Mouse (Mus musculus): ENCODE measurements around the gene Otos.

Otos gene

GRCm38 (mm10) chr1:92648673-92649072 lies at the start of gene Otos:
Otos (minus strand) TSS chr1:92648841.
- in situ Hi-C loops (cut with MboI; ENCODE audit: low pct_unique_long_range_greater_than_20kb in 1 of 2, low sequenced_read_pairs in 2 of 2, unreplicated experiment in 1 of 2) = loop anchor here in 1 of 2 experiments (5.0 kb wide), 1 partner anchor 189 kb away; no protein-coding TSS in a partner anchor

- in situ Hi-C loops (cut with MboI; ENCODE audit: low pct_unique_long_range_greater_than_20kb in 1 of 2, low sequenced_read_pairs in 2 of 2, unreplicated experiment in 1 of 2) = no loop called here
Observed at GRCm38 (mm10) chr1:92696848-92697247, 48.2 kb upstream of the Otos start.

GRCm38 (mm10) chr1:92695751-92696150 lies 47.1 kb upstream of the Otos start:
- in situ Hi-C loops (cut with MboI; ENCODE audit: low pct_unique_long_range_greater_than_20kb in 1 of 2, low sequenced_read_pairs in 2 of 2, unreplicated experiment in 1 of 2) = no loop called here

- in situ Hi-C loops (cut with MboI; ENCODE audit: low pct_unique_long_range_greater_than_20kb in 1 of 2, low sequenced_read_pairs in 2 of 2, unreplicated experiment in 1 of 2) = no loop called here
Observed at GRCm38 (mm10) chr1:92691166-92691844, 42.7 kb upstream of the Otos start.

- in situ Hi-C loops (cut with MboI; ENCODE audit: low pct_unique_long_range_greater_than_20kb in 1 of 2, low sequenced_read_pairs in 2 of 2, unreplicated experiment in 1 of 2) = no loop called here
Observed at GRCm38 (mm10) chr1:92686994-92687393, 38.4 kb upstream of the Otos start.

GRCm38 (mm10) chr1:92683151-92683550 lies 34.5 kb upstream of the Otos start:
- in situ Hi-C loops (cut with MboI; ENCODE audit: low pct_unique_long_range_greater_than_20kb in 1 of 2, low sequenced_read_pairs in 2 of 2, unreplicated experiment in 1 of 2) = no loop called here

- in situ Hi-C loops (cut with MboI; ENCODE audit: low pct_unique_long_range_greater_than_20kb in 1 of 2, low sequenced_read_pairs in 2 of 2, unreplicated experiment in 1 of 2) = no loop called here
Observed at GRCm38 (mm10) chr1:92680668-92681603, 32.3 kb upstream of the Otos start.

GRCm38 (mm10) chr1:92678757-92679156 lies 30.1 kb upstream of the Otos start:
- in situ Hi-C loops (cut with MboI; ENCODE audit: low pct_unique_long_range_greater_than_20kb in 1 of 2, low sequenced_read_pairs in 2 of 2, unreplicated experiment in 1 of 2) = no loop called here

- in situ Hi-C loops (cut with MboI; ENCODE audit: low pct_unique_long_range_greater_than_20kb in 1 of 2, low sequenced_read_pairs in 2 of 2, unreplicated experiment in 1 of 2) = no loop called here
Observed at GRCm38 (mm10) chr1:92676676-92676975, 28.0 kb upstream of the Otos start.

- in situ Hi-C loops (cut with MboI; ENCODE audit: low pct_unique_long_range_greater_than_20kb in 1 of 2, low sequenced_read_pairs in 2 of 2, unreplicated experiment in 1 of 2) = no loop called here
Observed at GRCm38 (mm10) chr1:92675932-92676675, 27.5 kb upstream of the Otos start.

- in situ Hi-C loops (cut with MboI; ENCODE audit: low pct_unique_long_range_greater_than_20kb in 1 of 2, low sequenced_read_pairs in 2 of 2, unreplicated experiment in 1 of 2) = no loop called here
Observed at GRCm38 (mm10) chr1:92673258-92673782, 24.7 kb upstream of the Otos start.

GRCm38 (mm10) chr1:92671326-92671725 lies 22.7 kb upstream of the Otos start:
- in situ Hi-C loops (cut with MboI; ENCODE audit: low pct_unique_long_range_greater_than_20kb in 1 of 2, low sequenced_read_pairs in 2 of 2, unreplicated experiment in 1 of 2) = no loop called here

- in situ Hi-C loops (cut with MboI; ENCODE audit: low pct_unique_long_range_greater_than_20kb in 1 of 2, low sequenced_read_pairs in 2 of 2, unreplicated experiment in 1 of 2) = no loop called here
Observed at GRCm38 (mm10) chr1:92669430-92669829, 20.8 kb upstream of the Otos start.

- in situ Hi-C loops (cut with MboI; ENCODE audit: low pct_unique_long_range_greater_than_20kb in 1 of 2, low sequenced_read_pairs in 2 of 2, unreplicated experiment in 1 of 2) = no loop called here
Observed at GRCm38 (mm10) chr1:92667106-92667505, 18.5 kb upstream of the Otos start.

- in situ Hi-C loops (cut with MboI; ENCODE audit: low pct_unique_long_range_greater_than_20kb in 1 of 2, low sequenced_read_pairs in 2 of 2, unreplicated experiment in 1 of 2) = no loop called here
Observed at GRCm38 (mm10) chr1:92659392-92659791, 10.8 kb upstream of the Otos start.

GRCm38 (mm10) chr1:92657025-92657820 lies 8.6 kb upstream of the Otos start:
- in situ Hi-C loops (cut with MboI; ENCODE audit: low pct_unique_long_range_greater_than_20kb in 1 of 2, low sequenced_read_pairs in 2 of 2, unreplicated experiment in 1 of 2) = no loop called here

- in situ Hi-C loops (cut with MboI; ENCODE audit: low pct_unique_long_range_greater_than_20kb in 1 of 2, low sequenced_read_pairs in 2 of 2, unreplicated experiment in 1 of 2) = no loop called here
Observed at GRCm38 (mm10) chr1:92654676-92655075, 6.0 kb upstream of the Otos start.

- in situ Hi-C loops (cut with MboI; ENCODE audit: low pct_unique_long_range_greater_than_20kb in 1 of 2, low sequenced_read_pairs in 2 of 2, unreplicated experiment in 1 of 2) = no loop called here
Observed at GRCm38 (mm10) chr1:92653179-92653578, 4.5 kb upstream of the Otos start.
